Mouse (Mus musculus) CD8-positive naive resting alpha-beta T cell, adult 57 days (primary cell): Measurements from ENCODE around the gene Guca2a. TPM values are rescaled to one million over a fixed set of nuclear protein-coding genes. Genes with fewer than 3 reads are reported as not detected.

Experiments used
- total RNA-seq: library from RNA; stranded (reverse); gene quantifications from one replicate; pipeline ENCODE4 v1.2.4, GENCODE M21; 2023

The Guca2a gene
- 2.6 TPM for total RNA-seq

DNA sequence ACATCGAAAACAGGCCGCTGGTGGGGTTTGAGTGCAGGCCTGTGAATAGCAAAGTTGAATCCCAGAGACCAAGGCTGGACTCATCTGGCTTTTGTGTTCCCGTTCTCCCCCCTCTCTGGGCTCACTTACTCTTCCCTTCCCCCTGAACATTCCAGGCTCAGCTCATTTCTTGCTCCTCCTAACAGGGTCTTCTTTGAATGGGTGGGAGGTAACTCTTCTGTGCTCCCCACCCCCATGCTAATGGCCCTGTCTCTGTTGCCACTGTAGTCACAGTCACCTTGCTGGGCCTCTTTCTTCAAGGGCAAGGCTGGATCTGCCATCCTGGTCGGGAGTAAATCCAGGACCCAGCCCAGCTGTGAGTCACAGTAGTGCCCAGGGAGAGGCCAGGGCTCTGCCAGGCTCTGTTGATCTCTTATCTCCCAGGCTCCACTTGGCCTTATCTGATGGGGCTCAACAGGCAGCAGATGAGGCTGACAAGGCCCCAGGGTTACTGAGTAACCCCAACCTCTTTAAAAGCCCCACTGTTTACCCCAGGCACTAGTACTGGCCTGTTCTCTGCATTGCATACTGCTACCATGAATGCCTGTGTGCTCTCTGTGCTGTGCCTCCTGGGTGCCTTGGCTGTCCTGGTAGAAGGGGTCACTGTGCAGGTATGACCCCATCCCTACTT lies at the start of gene Guca2a:
TSS of gene Guca2a (plus strand) at position 529 of the 670 bp plus-strand sequence.

DNA sequence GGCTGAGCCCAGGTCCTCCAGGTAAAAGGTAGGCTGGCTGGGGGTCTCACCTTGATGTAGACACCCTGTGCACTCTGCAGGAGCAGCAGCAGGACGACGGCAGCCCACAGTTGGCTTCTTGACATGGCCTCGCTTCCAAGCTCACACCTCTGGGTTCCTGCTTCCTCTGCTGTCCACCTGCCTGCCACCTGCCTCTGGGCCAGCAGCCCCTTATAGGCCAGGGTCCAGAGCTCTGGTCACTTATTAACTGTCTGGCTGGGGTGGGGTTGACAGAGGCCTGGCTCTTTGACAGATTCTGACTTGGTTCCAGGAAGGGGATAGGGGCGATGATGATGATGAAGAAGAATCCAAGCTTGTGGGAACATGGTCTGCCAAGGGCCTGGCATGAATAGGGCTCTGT lies 21.2 kb downstream of the Guca2a start, which contains the start of gene Guca2b:
TSS of gene Guca2b (minus strand) at position 224 of the 400 bp plus-strand sequence.

Other genes with a start within 250 kb of the Guca2a start
- 6.2 TPM for gene Ccdc30, start 222.2 kb upstream of the Guca2a start, total RNA-seq
- 10.3 TPM for gene Ppcs, start 215.3 kb upstream of the Guca2a start, total RNA-seq
- not detected for gene Zmynd12, start 214.9 kb upstream of the Guca2a start, total RNA-seq
- 0.70 TPM for gene Rimkla, start 145.1 kb upstream of the Guca2a start, total RNA-seq
- gene Foxj3, start 100.7 kb upstream of the Guca2a start, total RNA-seq, result 75.0 TPM
- gene Frg2f1, start 98.2 kb upstream of the Guca2a start, total RNA-seq, result 8.1 TPM
- not detected for gene Guca2b, start 21.2 kb downstream of the Guca2a start, total RNA-seq
- 9.7 TPM for gene Hivep3, start 96.1 kb downstream of the Guca2a start, total RNA-seq